Mouse (Mus musculus) neural tube, embryonic 12.5 days (tissue): ENCODE measurements at regions not wholly inside any gene's neighbourhood (a gene's known extent, or its start where the extent isn't known, plus 50 kb on each side); places are given as distances from the start of the nearest gene placed in this dataset.
"Not testable (repeated sequence)": the region's sequence is repeated elsewhere in the genome, so short reads cannot be mapped to it uniquely, and the experiment has no call there.

Experiments
- ATAC-seq: fragments of 200-750 bp; cut with Nextera tagmentation; 2 replicates; pipeline ENCODE4 v1.8.0; 2017; ENCODE audit warnings: low read depth, mild to moderate bottlenecking, moderate TSS enrichment, moderate library complexity; ENCODE audit not compliant: low FRiP score
- H3K27ac ChIP-seq: fragments of 300-500 bp; sonication (generic); 2 replicates; pipeline ENCODE4 v1.5.1; 2016
- H3K27me3 ChIP-seq: fragments of 300-500 bp; sonication (generic); replicated peaks from 2 replicates; pipeline ENCODE4 v1.6.1; 2016; ENCODE audit warnings: mild to moderate bottlenecking
- H3K36me3 ChIP-seq: fragments of 300-500 bp; sonication (generic); 2 replicates; pipeline ENCODE4 v1.6.1; 2016; ENCODE audit warnings: mild to moderate bottlenecking
- H3K4me1 ChIP-seq: fragments of 300-500 bp; sonication (generic); 2 replicates; pipeline ENCODE4 v1.6.1; 2016
- H3K4me2 ChIP-seq: fragments of 300-500 bp; sonication (generic); replicated peaks from 2 replicates; pipeline ENCODE4 v1.6.1; 2016; ENCODE audit warnings: mild to moderate bottlenecking
- H3K4me3 ChIP-seq: fragments of 300-500 bp; sonication (generic); 2 replicates; pipeline ENCODE4 v1.5.1; 2016
- H3K9ac ChIP-seq: fragments of 300-500 bp; sonication (generic); 2 replicates; pipeline ENCODE4 v1.6.1; 2016; ENCODE audit warnings: mild to moderate bottlenecking
- H3K9me3 ChIP-seq: fragments of 300-500 bp; sonication (generic); 2 replicates; pipeline ENCODE4 v1.6.1; 2016; ENCODE audit warnings: mild to moderate bottlenecking
- WGBS: fragments of 180-500 bp; shearing (Covaris S2); methylation state at CpG from one replicate; pipeline ENCODE4 v1.1.7; 2016; 5-methylcytosine and 5-hydroxymethylcytosine counted together

GRCm38 (mm10) chr4:131167921-131168320 is 223.7 kb downstream of the Matn1 start:
- H3K4me1 ChIP-seq, result 0 out of 2 replicates have a peak, but pooled peaks cover 8% of the 10 kb centered on the region
- H3K36me3 ChIP-seq, result no peaks in the 10 kb centered on the region
- no peak overlapping the region for H3K4me2 ChIP-seq
- 84% methylated on average over 2 of the region's 2 CpGs for WGBS
- no peak overlapping the region for H3K9ac ChIP-seq
- no peak overlapping the region for H3K27ac ChIP-seq
- no peaks in the 10 kb centered on the region for H3K9me3 ChIP-seq
- no peaks in the 10 kb centered on the region for H3K27me3 ChIP-seq
- no peak overlapping the region for H3K4me3 ChIP-seq
- ATAC-seq, result no peak

- Histone ChIP-seq H3K4me3 (no peak overlapping the region), H3K27ac (no peak overlapping the region), H3K9me3 (no peaks in the 10 kb centered on the region), H3K4me2 (no peak overlapping the region), H3K36me3 (no peaks in the 10 kb centered on the region), H3K27me3 (no peaks in the 10 kb centered on the region), H3K9ac (no peak overlapping the region), H3K4me1 (no peaks in the 10 kb centered on the region)
- 75% methylated on average over 28 of the region's 28 CpGs for WGBS
- ATAC-seq, result no peak
Measured at GRCm38 (mm10) chr4:131173783-131174460, 229.7 kb downstream of the Matn1 start.

- Histone ChIP-seq H3K9me3 (no peaks in the 10 kb centered on the region), H3K4me2 (no peak overlapping the region), H3K4me3 (no peak overlapping the region), H3K4me1 (no peaks in the 10 kb centered on the region), H3K27ac (no peak overlapping the region), H3K36me3 (no peaks in the 10 kb centered on the region), H3K27me3 (no peaks in the 10 kb centered on the region), H3K9ac (no peak overlapping the region)
- 59% methylated on average over 3 of the region's 3 CpGs for WGBS
- no peak for ATAC-seq
Measured at GRCm38 (mm10) chr4:131176701-131177100, 232.5 kb downstream of the Matn1 start.

GRCm38 (mm10) chr4:131177889-131178288 is 233.7 kb downstream of the Matn1 start:
- Histone ChIP-seq H3K27ac (no peak overlapping the region), H3K4me2 (no peak overlapping the region), H3K4me1 (no peaks in the 10 kb centered on the region), H3K4me3 (no peak overlapping the region), H3K27me3 (no peaks in the 10 kb centered on the region), H3K36me3 (no peaks in the 10 kb centered on the region), H3K9ac (no peak overlapping the region), H3K9me3 (no peaks in the 10 kb centered on the region)
- no peak for ATAC-seq
- 69% methylated on average over 6 of the region's 6 CpGs for WGBS

GRCm38 (mm10) chr4:131178642-131179041 is 234.5 kb downstream of the Matn1 start:
- H3K9me3 ChIP-seq, H3K27me3 ChIP-seq, H3K27ac ChIP-seq, H3K4me2 ChIP-seq, H3K4me1 ChIP-seq, H3K36me3 ChIP-seq, ATAC-seq, H3K9ac ChIP-seq, H3K4me3 ChIP-seq: not testable (repeated sequence)
- WGBS, result 77% methylated on average over 5 of the region's 5 CpGs

GRCm38 (mm10) chr4:131188066-131188465 is 243.9 kb downstream of the Matn1 start:
- Histone ChIP-seq H3K36me3 (no peaks in the 10 kb centered on the region), H3K4me3 (no peak overlapping the region)
- WGBS, result 86% methylated on average over 3 of the region's 3 CpGs

GRCm38 (mm10) chr4:131191106-131191880 is 247.1 kb downstream of the Matn1 start:
- no peak overlapping the region for H3K27ac ChIP-seq
- no peak overlapping the region for H3K9ac ChIP-seq
- no peaks in the 10 kb centered on the region for H3K27me3 ChIP-seq
- no peaks in the 10 kb centered on the region for H3K36me3 ChIP-seq
- H3K9me3 ChIP-seq, result no peaks in the 10 kb centered on the region
- H3K4me2 ChIP-seq, result no peak overlapping the region
- peaks cover 3% of the 10 kb centered on the region; the same call in 1 of the 2 replicates for H3K4me1 ChIP-seq
- no peak overlapping the region for H3K4me3 ChIP-seq
- ATAC-seq, result no peak
- WGBS, result 71% methylated on average over 13 of the region's 13 CpGs

More at GRCm38 (mm10) chr4:131188066-131188465, 243.9 kb downstream of the Matn1 start:
- Histone ChIP-seq H3K27me3 (no peaks in the 10 kb centered on the region), H3K4me1 (peaks cover 3% of the 10 kb centered on the region; the same call in 1 of the 2 replicates), H3K9me3 (no peaks in the 10 kb centered on the region), H3K4me2 (no peak overlapping the region), H3K9ac (no peak overlapping the region), H3K27ac (no peak overlapping the region)
- no peak for ATAC-seq

- Histone ChIP-seq H3K9ac (no peak overlapping the region), H3K36me3 (no peaks in the 10 kb centered on the region), H3K4me1 (peaks cover 3% of the 10 kb centered on the region; the same call in 1 of the 2 replicates), H3K27ac (no peak overlapping the region), H3K9me3 (no peaks in the 10 kb centered on the region), H3K4me3 (no peak overlapping the region), H3K4me2 (no peak overlapping the region), H3K27me3 (no peaks in the 10 kb centered on the region)
- WGBS, result 63% methylated on average over 20 of the region's 20 CpGs
- no peak for ATAC-seq
Measured at GRCm38 (mm10) chr4:131193900-131194419, 249.8 kb downstream of the Matn1 start.

GRCm38 (mm10) chr4:131196147-131196546 is 252.0 kb downstream of the Matn1 start:
- Histone ChIP-seq H3K36me3 (no peaks in the 10 kb centered on the region), H3K4me1 (peaks cover 2% of the 10 kb centered on the region; the same call in 1 of the 2 replicates), H3K4me2 (no peak overlapping the region), H3K9me3 (no peaks in the 10 kb centered on the region), H3K27ac (no peak overlapping the region), H3K9ac (no peak overlapping the region), H3K4me3 (no peak overlapping the region), H3K27me3 (no peaks in the 10 kb centered on the region)
- 86% methylated on average over 4 of the region's 4 CpGs for WGBS
- ATAC-seq, result no peak

GRCm38 (mm10) chr4:131203721-131204120 is 259.5 kb downstream of the Matn1 start:
- 94% methylated on average over 12 of the region's 12 CpGs for WGBS
- H3K36me3 ChIP-seq, result no peaks in the 10 kb centered on the region
- H3K9ac ChIP-seq, result no peak overlapping the region

GRCm38 (mm10) chr4:131204722-131205121 is 260.5 kb downstream of the Matn1 start:
- Histone ChIP-seq H3K4me1 (no peaks in the 10 kb centered on the region), H3K9ac (no peak overlapping the region), H3K4me3 (no peak overlapping the region), H3K27ac (no peak overlapping the region), H3K4me2 (no peak overlapping the region), H3K9me3 (no peaks in the 10 kb centered on the region), H3K36me3 (no peaks in the 10 kb centered on the region), H3K27me3 (0 out of 2 replicates have a peak, but pooled peaks cover 4% of the 10 kb centered on the region)
- no peak for ATAC-seq
- 86% methylated on average over 3 of the region's 3 CpGs for WGBS

More at GRCm38 (mm10) chr4:131203721-131204120, 259.5 kb downstream of the Matn1 start:
- no peaks in the 10 kb centered on the region for H3K4me1 ChIP-seq
- 0 out of 2 replicates have a peak, but pooled peaks cover 4% of the 10 kb centered on the region for H3K27me3 ChIP-seq
- H3K4me2 ChIP-seq, result no peak overlapping the region
- H3K9me3 ChIP-seq, result no peaks in the 10 kb centered on the region
- H3K4me3 ChIP-seq, result no peak overlapping the region
- ATAC-seq, result no peak
- H3K27ac ChIP-seq, result no peak overlapping the region

GRCm38 (mm10) chr4:131205127-131205526 is 260.9 kb downstream of the Matn1 start:
- 82% methylated on average over 2 of the region's 2 CpGs for WGBS
- no peaks in the 10 kb centered on the region for H3K4me1 ChIP-seq
- H3K4me2 ChIP-seq, result no peak overlapping the region
- H3K9me3 ChIP-seq, result no peaks in the 10 kb centered on the region
- H3K27ac ChIP-seq, result no peak overlapping the region
- no peak for ATAC-seq
- 0 out of 2 replicates have a peak, but pooled peaks cover 4% of the 10 kb centered on the region for H3K27me3 ChIP-seq
- no peak overlapping the region for H3K9ac ChIP-seq
- H3K36me3 ChIP-seq, result no peaks in the 10 kb centered on the region
- no peak overlapping the region for H3K4me3 ChIP-seq
